Mouse (Mus musculus) intestine, postnatal 0 days (tissue): ENCODE results near the gene Cdc42bpb. TPM values are rescaled to one million over a fixed set of nuclear protein-coding genes. Genes with fewer than 3 reads are reported as not detected.

Experiments
- ATAC-seq: fragments of 200-750 bp; cut with Nextera tagmentation; 2 replicates; pipeline ENCODE4 v1.8.0; 2017; ENCODE audit warnings: mild to moderate bottlenecking, moderate TSS enrichment, moderate library complexity
- H3K27ac ChIP-seq: fragments of 300-500 bp; sonication (generic); 2 replicates; pipeline ENCODE4 v1.5.1; 2014; ENCODE audit warnings: mild to moderate bottlenecking, low read depth, low read length, moderate library complexity
- H3K27me3 ChIP-seq: fragments of 300-500 bp; sonication (generic); replicated peaks from 2 replicates; pipeline ENCODE4 v1.6.1; 2014; ENCODE audit warnings: low read length, mixed read lengths; ENCODE audit not compliant: control insufficient read depth, insufficient read depth
- H3K36me3 ChIP-seq: fragments of 300-500 bp; sonication (generic); 2 replicates; pipeline ENCODE4 v1.6.1; 2014; ENCODE audit warnings: mild to moderate bottlenecking, moderate library complexity; ENCODE audit not compliant: control insufficient read depth, insufficient read depth
- H3K4me1 ChIP-seq: fragments of 300-500 bp; sonication (generic); replicated peaks from 2 replicates; pipeline ENCODE4 v1.6.1; 2014; ENCODE audit warnings: antibody characterized with exemption, low read length, mixed read lengths; ENCODE audit not compliant: control insufficient read depth, insufficient read depth
- H3K4me2 ChIP-seq: fragments of 300-500 bp; sonication (generic); replicated peaks from 2 replicates; pipeline ENCODE4 v1.6.1; 2014; ENCODE audit warnings: low read depth, mild to moderate bottlenecking, moderate library complexity
- H3K4me3 ChIP-seq: fragments of 300-500 bp; sonication (generic); 2 replicates; pipeline ENCODE4 v1.5.1; 2014; ENCODE audit warnings: low read depth, low read length
- H3K9ac ChIP-seq: fragments of 300-500 bp; sonication (generic); 2 replicates; pipeline ENCODE4 v1.6.1; 2014; ENCODE audit warnings: mild to moderate bottlenecking, low read depth, low read length
- H3K9me3 ChIP-seq: fragments of 300-500 bp; sonication (generic); 2 replicates; pipeline ENCODE4 v1.6.1; 2016; ENCODE audit warnings: mixed run types; ENCODE audit not compliant: control insufficient read depth
- CTCF ChIP-seq: sonication (generic); IDR thresholded peaks from 2 replicates; pipeline ENCODE4 v1.5.1; 2016; ENCODE audit warnings: low read depth, mild to moderate bottlenecking, control low read depth, antibody characterized with exemption, moderate library complexity
- WGBS: fragments of 180-500 bp; shearing (Covaris S2); extraction: QIAGEN DNeasy Blood & Tissue Kit; methylation state at CpG from one replicate; pipeline ENCODE4 v1.1.7; 2014; 5-methylcytosine and 5-hydroxymethylcytosine counted together
- polyA plus RNA-seq: library from polyadenylated mRNA; unstranded; fragments of >200 nt; fragmentation: Nextera tagmentation; extraction: Ambion mirVana; gene quantifications from 2 replicates; pipeline ENCODE4 v1.2.1, GENCODE M21; 2015

Gene Cdc42bpb
- polyA plus RNA-seq, 1 experiment from 2014 or later = 27.2 TPM

- H3K4me1 ChIP-seq = peaks cover 10% of the 10 kb centered on the region
- ATAC-seq = peak; percentile 37
- peak overlapping the region; percentile 97 for H3K9ac ChIP-seq
- H3K4me2 ChIP-seq = peak overlapping the region; percentile 70
- peak overlapping the region; percentile 100 for H3K27ac ChIP-seq
- H3K4me3 ChIP-seq = peak overlapping the region; percentile 96
- no peaks in the 10 kb centered on the region for H3K9me3 ChIP-seq
- H3K27me3 ChIP-seq = no peaks in the 10 kb centered on the region
- no peak for TF ChIP-seq CTCF
- no peaks in the 10 kb centered on the region for H3K36me3 ChIP-seq
- under 1% methylated on average over 45 of the region's 49 CpGs for WGBS
These were observed 639 bp downstream of the Cdc42bpb start for GRCm38 (mm10) chr12:111376826-111377331.

GRCm38 (mm10) chr12:111376053-111376452, 1.5 kb downstream of the Cdc42bpb start:
- Histone ChIP-seq H3K4me2 (peak overlapping the region; percentile 70), H3K4me3 (peak overlapping the region; percentile 96), H3K9ac (peak overlapping the region; percentile 97), H3K27me3 (no peaks in the 10 kb centered on the region), H3K36me3 (no peaks in the 10 kb centered on the region), H3K9me3 (no peaks in the 10 kb centered on the region), H3K27ac (peak overlapping the region; percentile 100), H3K4me1 (peaks cover 10% of the 10 kb centered on the region)
- no peak for TF ChIP-seq CTCF
- ATAC-seq = no peak
- 8% methylated on average over 6 of the region's 6 CpGs for WGBS

GRCm38 (mm10) chr12:111375559-111375958, 2.0 kb downstream of the Cdc42bpb start:
- Histone ChIP-seq H3K27ac (peak overlapping the region; percentile 100), H3K4me2 (peak overlapping the region; percentile 70), H3K9ac (peak overlapping the region; percentile 97), H3K4me1 (peaks cover 12% of the 10 kb centered on the region), H3K36me3 (no peaks in the 10 kb centered on the region), H3K9me3 (no peaks in the 10 kb centered on the region), H3K27me3 (no peaks in the 10 kb centered on the region), H3K4me3 (peak overlapping the region; percentile 96)
- WGBS = 25% methylated on average over 12 of the region's 12 CpGs
- ATAC-seq = no peak
- no peak for TF ChIP-seq CTCF

- Histone ChIP-seq H3K9ac (no peak overlapping the region), H3K4me2 (peak overlapping the region; percentile 70), H3K36me3 (no peaks in the 10 kb centered on the region), H3K27me3 (no peaks in the 10 kb centered on the region), H3K27ac (no peak overlapping the region), H3K9me3 (no peaks in the 10 kb centered on the region), H3K4me1 (peaks cover 13% of the 10 kb centered on the region), H3K4me3 (0 out of 2 replicates have a peak overlapping the region, but pooled peaks have one; percentile 96)
- no peak for TF ChIP-seq CTCF
- WGBS = 28% methylated on average over 10 of the region's 10 CpGs
- no peak for ATAC-seq
These were observed 2.8 kb downstream of the Cdc42bpb start for GRCm38 (mm10) chr12:111374727-111375126.

- WGBS = 27% methylated on average over 6 of the region's 6 CpGs
- no peak for ATAC-seq
- H3K4me3 ChIP-seq = no peak overlapping the region
These were observed 4.1 kb downstream of the Cdc42bpb start for GRCm38 (mm10) chr12:111373411-111373810.

GRCm38 (mm10) chr12:111371905-111372304, 5.6 kb downstream of the Cdc42bpb start:
- Histone ChIP-seq H3K9ac (no peak overlapping the region), H3K4me1 (peaks cover 23% of the 10 kb centered on the region), H3K27ac (no peak overlapping the region), H3K9me3 (no peaks in the 10 kb centered on the region), H3K4me3 (no peak overlapping the region), H3K36me3 (no peaks in the 10 kb centered on the region; the same call in 1 of the 2 replicates), H3K27me3 (no peaks in the 10 kb centered on the region), H3K4me2 (no peak overlapping the region)
- no peak for TF ChIP-seq CTCF
- ATAC-seq = no peak
- WGBS = 77% methylated on average over 7 of the region's 7 CpGs

More at GRCm38 (mm10) chr12:111373411-111373810, 4.1 kb downstream of the Cdc42bpb start:
- H3K36me3 ChIP-seq = no peaks in the 10 kb centered on the region; the same call in 1 of the 2 replicates
- H3K27me3 ChIP-seq = no peaks in the 10 kb centered on the region
- peaks cover 20% of the 10 kb centered on the region for H3K4me1 ChIP-seq
- no peak overlapping the region for H3K9ac ChIP-seq
- peak overlapping the region; percentile 70 for H3K4me2 ChIP-seq
- TF ChIP-seq CTCF = no peak
- H3K9me3 ChIP-seq = no peaks in the 10 kb centered on the region
- H3K27ac ChIP-seq = no peak overlapping the region
